Mouse (Mus musculus) kidney, adult 18-20 months (tissue): ENCODE measurements around the gene Klc3.

Experiments
- DNase-seq: peaks from one replicate; pipeline ENCODE4 v3.0.0; 2021

Klc3 gene

GRCm38 (mm10) chr7:19404476-19404875 lies 572 bp upstream of the Klc3 start, which contains the start of gene Ckm:
Gene Ckm, plus strand, starts transcription at chr7:19404776.
- no peak for DNase-seq

DNA sequence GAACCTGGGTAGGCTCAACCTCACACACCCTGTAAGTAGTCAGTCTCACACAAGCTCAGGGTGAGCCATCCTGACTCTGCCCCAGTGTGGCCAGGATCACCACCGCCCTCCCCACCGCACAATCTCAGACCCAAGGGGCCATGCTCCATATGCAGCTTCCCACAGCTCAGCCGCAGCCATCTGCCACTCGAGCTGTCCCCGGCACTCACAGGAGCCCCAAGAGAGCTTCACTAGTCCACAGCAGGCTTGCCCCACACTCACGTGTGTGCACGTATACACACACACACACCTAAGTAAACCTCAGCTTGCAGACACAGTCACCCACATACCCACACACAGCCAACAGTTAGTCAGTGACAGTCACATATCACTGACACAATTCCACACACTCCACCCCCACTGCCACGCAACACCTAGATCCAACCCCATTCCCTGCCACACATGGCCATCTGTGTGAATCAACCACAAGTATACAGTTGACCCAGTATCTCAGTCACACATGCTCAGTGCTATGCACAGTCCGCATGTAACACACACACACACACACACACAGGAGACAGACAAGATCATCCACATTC lies 1.3 kb downstream of the Klc3 start:
- no peak for DNase-seq

DNA sequence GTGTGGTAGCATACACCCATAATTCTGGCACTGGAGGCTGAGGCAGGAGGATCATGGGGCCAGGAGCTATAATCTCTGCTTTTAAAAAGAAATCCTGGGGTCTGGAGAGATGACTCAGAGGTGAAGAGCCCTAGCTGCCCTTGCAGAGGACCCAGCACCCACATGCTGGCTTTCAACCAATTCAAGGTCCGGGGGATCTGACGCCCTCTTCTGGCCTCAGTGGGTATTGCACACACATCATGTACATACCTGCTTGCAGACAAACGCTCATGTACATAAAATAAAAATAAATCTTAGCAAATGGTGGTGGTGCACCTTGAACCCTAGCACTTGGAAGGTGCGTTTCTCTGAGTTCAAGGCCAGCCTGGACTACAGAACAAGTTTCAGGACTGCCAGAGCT lies 3.0 kb downstream of the Klc3 start:
- no peak for DNase-seq

GRCm38 (mm10) chr7:19399496-19400280 lies 4.2 kb downstream of the Klc3 start:
- peak; percentile 66 for DNase-seq

DNA sequence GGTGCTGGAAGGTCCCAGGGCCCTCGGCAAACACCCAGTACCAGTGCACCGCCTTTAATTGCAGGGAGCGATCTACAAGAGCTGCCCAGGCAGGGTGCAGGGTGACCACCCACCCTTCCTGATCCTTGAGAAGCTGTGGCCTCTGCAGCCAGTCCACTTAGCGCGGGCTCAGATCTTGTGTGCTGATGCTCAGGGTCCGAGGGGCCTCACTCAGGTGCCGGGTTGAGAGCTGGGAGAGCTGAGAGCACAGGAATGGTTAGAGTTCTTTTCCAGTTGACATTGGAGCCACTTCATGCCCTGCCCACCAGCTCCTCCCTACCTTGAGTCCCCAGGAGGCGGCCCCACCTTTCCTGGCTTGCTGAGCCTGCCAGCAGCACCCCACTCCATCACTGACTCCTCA lies 9.4 kb downstream of the Klc3 start:
- DNase-seq = no peak

- DNase-seq = no peak
Measured at GRCm38 (mm10) chr7:19388699-19389413, 15.0 kb downstream of the Klc3 start.

- DNase-seq = no peak
Measured at GRCm38 (mm10) chr7:19383708-19384107, 20.2 kb downstream of the Klc3 start.

GRCm38 (mm10) chr7:19382166-19382541 lies 21.8 kb downstream of the Klc3 start:
- no peak for DNase-seq

GRCm38 (mm10) chr7:19381377-19382165 lies 22.3 kb downstream of the Klc3 start, which contains the start of gene Ercc2:
Gene Ercc2, plus strand, starts transcription at chr7:19382010.
- peak; percentile 99 for DNase-seq

DNA sequence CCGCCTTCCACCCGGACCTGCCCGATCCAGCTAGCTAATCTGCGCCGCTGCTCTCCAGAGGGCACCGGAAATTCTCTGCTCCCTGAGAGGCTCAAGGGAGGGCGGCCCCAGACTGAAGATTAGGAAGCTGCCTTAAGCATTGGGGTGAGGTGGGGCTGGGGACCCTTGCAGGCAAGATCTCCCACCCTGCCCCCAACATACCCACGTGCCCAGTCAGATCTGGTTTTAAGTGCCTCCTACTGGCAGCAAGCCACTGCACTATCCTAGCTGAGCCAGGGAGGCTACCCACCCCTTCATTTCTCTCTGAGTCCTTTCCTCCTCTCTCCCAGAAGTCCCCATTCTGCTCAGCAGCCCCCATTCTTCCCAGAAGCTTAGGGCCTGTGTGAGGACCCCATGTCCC lies 25.9 kb downstream of the Klc3 start:
- no peak for DNase-seq

GRCm38 (mm10) chr7:19376019-19376418 lies 27.9 kb downstream of the Klc3 start:
- DNase-seq = no peak

GRCm38 (mm10) chr7:19375368-19375767 lies 28.5 kb downstream of the Klc3 start:
- no peak for DNase-seq

- DNase-seq = no peak
Measured at GRCm38 (mm10) chr7:19373367-19373766, 30.5 kb downstream of the Klc3 start.

GRCm38 (mm10) chr7:19369823-19370425 lies 34.0 kb downstream of the Klc3 start:
- peak; percentile 72 for DNase-seq

DNA sequence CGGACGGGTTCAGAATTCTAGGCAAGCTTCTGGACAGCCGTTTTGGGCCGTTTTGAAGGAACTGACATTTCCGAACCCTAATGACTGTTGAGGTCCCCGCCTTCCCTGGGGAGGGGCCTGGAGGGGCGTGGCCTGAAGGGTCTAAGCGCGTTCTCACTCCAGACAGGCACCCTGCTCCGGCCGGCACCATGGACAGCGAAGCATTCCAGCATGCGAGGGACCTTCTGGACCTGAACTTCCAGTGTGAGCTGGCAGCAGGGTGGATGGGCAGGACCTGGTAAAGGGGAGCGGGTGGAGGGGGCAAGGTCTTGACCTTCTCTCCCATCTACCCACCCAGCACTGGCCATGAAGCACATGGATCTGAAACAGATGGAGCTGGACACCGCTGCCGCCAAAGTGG lies 35.5 kb downstream of the Klc3 start:
- peak; percentile 50 for DNase-seq

GRCm38 (mm10) chr7:19365376-19365775 lies 38.5 kb downstream of the Klc3 start:
- no peak for DNase-seq

GRCm38 (mm10) chr7:19363881-19364280 lies 40.0 kb downstream of the Klc3 start:
- DNase-seq = peak; percentile 88

DNA sequence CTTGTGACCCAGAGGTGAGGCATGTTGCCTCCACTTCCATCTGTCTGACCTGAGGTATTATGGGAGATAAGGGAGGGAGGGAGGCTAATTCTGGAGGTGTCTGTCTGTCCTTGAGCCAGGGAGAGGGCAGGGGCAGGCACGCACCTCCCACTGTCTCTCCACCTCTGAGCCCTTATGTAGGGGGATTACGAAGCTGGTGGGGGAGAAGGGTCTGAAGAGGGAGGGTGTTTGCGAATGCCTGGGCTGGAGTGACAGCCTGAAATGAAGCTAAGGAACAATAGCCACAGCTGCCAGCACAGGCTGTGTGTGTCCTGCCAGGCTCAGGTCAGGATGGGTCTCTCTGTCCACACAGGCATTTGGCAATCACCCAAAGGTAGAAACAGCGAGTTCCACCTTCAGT lies 41.6 kb downstream of the Klc3 start:
- no peak for DNase-seq

DNA sequence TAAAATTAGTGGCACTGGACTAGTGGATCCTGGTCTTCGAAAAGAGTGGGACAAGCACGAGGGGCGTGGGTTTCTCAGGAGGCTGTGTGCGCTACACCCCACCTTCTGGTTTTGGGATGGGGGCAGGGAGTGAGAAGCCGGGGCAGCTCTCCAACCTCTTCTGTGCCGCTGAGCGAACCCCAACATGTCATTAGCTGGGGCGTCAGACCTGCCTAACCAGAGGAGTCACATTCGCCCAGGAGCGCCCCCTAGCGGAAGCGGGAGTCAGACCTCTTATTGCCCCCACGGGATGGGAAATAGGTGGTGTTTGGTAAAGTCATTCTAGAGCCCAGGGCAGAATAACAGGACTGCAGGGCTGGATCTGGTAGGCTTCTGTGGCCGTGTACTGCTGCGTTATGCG lies 42.2 kb downstream of the Klc3 start:
- peak; percentile 80 for DNase-seq

DNA sequence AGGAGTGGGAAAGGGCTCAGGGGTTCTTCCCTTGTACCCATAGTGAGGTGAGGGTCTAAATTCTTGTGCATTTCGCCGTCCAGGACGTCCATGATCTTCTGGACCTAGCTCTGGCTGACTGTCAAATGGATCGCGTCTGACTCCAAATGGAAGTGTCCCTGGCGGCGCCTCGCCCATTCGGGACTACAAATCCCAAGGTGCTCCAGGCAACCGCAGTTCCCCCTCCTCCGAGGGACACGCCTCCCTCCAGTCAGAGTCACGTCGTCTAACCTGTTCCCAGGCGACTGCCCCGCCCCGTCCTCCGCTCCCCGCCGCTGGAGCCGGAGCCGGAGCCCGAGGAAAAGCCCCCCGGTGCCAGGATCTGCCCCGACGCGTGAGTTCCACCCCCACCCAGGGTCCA lies 43.0 kb downstream of the Klc3 start:
- DNase-seq = peak; percentile 92

GRCm38 (mm10) chr7:19359892-19360641 lies 43.8 kb downstream of the Klc3 start:
- peak; percentile 78 for DNase-seq
